Mouse (Mus musculus): Measurements from ENCODE around the gene Upp2. TPM values are rescaled to one million over a fixed set of nuclear protein-coding genes. Genes with fewer than 3 reads are reported as not detected.

The Upp2 gene
- polyA plus RNA-seq, 1 experiment from 2014 or later = 5.9 TPM

DNA sequence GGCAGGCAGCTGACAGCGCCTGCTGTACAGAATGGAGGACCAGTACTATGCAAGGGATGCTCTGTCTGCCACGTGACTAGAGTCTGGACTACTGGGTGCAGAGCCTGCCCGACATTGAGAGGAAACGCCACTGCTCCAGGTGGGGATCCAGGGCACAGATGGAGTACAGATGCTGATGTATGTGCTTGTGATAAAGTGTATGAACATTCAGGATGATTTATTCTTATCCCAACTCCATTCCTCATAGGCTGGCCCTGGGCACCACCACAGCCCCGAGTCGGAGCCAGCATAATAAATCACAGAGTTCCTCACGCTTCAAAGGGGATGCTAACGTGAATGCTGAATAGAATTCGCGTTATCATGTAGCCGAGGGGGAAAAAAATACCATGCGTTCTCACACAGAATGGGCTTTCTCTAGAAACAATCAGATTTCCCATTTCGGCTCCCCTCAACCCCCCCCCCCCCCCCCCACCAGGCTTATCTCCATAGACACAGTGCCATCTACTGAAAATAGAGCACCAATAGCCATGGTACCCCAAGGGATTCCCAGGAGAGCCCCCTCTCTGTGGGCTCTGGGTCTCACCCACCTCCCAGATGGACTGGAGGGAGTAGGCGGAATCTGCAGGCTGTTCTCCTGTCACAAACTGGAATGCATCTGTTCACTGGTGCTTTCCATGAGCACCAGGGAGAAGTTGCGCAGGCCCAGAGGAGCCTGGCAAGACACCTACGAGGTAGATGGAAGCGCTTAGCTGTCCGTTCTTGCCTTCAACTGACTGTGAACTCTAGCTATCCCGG lies 74.9 kb downstream of the Upp2 start:
- no peak for ATAC-seq (ENCODE audit: low FRiP score, low TSS enrichment)
- Histone ChIP-seq H3K9ac (ENCODE audit: low read depth, low read length) (no peak overlapping the region), H3K4me1 (ENCODE audit: control insufficient read depth, insufficient read depth, low read length) (no peaks in the 10 kb centered on the region), H3K9me3 (ENCODE audit: control insufficient read depth, low read length) (no peaks in the 10 kb centered on the region), H3K36me3 (ENCODE audit: control insufficient read depth, insufficient read depth, low read length) (no peaks in the 10 kb centered on the region), H3K4me3 (ENCODE audit: low read length) (no peak overlapping the region), H3K4me2 (replicated peaks; ENCODE audit: low read depth, low read length) (no peak overlapping the region), H3K27me3 (ENCODE audit: control insufficient read depth, insufficient read depth, low read length) (no peaks in the 10 kb centered on the region), H3K27ac (ENCODE audit: low read depth, low read length) (no peak overlapping the region)
- 72% methylated on average over 19 of the region's 19 CpGs for WGBS

DNA sequence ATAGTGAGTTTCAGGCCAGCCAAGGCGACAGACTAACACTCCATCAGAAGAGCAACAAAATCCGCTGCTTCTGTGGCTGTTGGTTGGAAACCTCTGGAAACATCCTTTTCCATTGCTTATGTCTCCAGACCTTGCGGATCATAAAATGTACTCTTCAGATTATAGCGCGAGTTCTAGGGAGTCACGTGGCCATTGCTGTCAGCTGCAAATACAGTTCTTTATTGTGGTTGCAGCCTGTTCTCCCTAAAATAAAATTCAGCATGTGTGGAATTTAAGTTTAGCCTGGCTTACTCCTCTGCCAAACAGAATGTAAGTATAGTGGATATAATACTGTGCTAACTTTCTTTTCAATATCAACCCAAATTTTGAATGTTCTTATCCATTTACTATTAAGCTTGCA lies 78.6 kb downstream of the Upp2 start:
- no peak overlapping the region for H3K4me2 ChIP-seq (replicated peaks; ENCODE audit: low read depth, low read length)
- H3K36me3 ChIP-seq (ENCODE audit: control insufficient read depth, insufficient read depth, low read length) = no peaks in the 10 kb centered on the region
- H3K9me3 ChIP-seq (ENCODE audit: control insufficient read depth, low read length) = no peaks in the 10 kb centered on the region
- no peaks in the 10 kb centered on the region for H3K4me1 ChIP-seq (ENCODE audit: control insufficient read depth, insufficient read depth, low read length)
- 96% methylated on average over 6 of the region's 6 CpGs for WGBS
- no peak overlapping the region for H3K4me3 ChIP-seq (ENCODE audit: low read length)
- no peak overlapping the region for H3K9ac ChIP-seq (ENCODE audit: low read depth, low read length)
- H3K27ac ChIP-seq (ENCODE audit: low read depth, low read length) = no peak overlapping the region
- ATAC-seq (ENCODE audit: low FRiP score, low TSS enrichment) = no peak
- H3K27me3 ChIP-seq (ENCODE audit: control insufficient read depth, insufficient read depth, low read length) = no peaks in the 10 kb centered on the region

DNA sequence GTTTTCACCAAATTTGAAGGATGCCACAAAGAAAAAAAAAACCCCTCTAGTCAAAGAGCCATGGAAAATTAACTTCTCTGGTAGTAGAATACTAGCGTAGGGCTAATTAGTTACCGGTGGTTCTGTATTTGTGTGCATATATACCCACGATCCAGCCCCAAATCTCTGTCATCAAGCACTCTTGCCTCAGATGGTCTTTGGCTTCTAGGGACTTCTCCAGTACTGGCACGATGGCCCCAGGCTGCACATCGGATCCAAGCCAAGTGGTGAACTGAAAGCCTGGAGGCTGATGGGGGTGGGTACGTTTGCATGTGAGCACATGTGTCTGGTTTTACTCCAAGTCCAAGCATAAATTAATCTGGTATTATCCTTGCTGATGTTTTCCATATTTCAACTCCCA lies 88.1 kb downstream of the Upp2 start:
- Histone ChIP-seq H3K36me3 (ENCODE audit: control insufficient read depth, insufficient read depth, low read length) (no peaks in the 10 kb centered on the region), H3K4me2 (replicated peaks; ENCODE audit: low read depth, low read length) (no peak overlapping the region), H3K9ac (ENCODE audit: low read depth, low read length) (no peak overlapping the region), H3K9me3 (ENCODE audit: control insufficient read depth, low read length) (no peaks in the 10 kb centered on the region), H3K4me3 (ENCODE audit: low read length) (no peak overlapping the region), H3K27ac (ENCODE audit: low read depth, low read length) (no peak overlapping the region), H3K27me3 (ENCODE audit: control insufficient read depth, insufficient read depth, low read length) (no peaks in the 10 kb centered on the region), H3K4me1 (ENCODE audit: control insufficient read depth, insufficient read depth, low read length) (no peaks in the 10 kb centered on the region)
- ATAC-seq (ENCODE audit: low FRiP score, low TSS enrichment) = no peak
- WGBS = 90% methylated on average over 6 of the region's 6 CpGs

DNA sequence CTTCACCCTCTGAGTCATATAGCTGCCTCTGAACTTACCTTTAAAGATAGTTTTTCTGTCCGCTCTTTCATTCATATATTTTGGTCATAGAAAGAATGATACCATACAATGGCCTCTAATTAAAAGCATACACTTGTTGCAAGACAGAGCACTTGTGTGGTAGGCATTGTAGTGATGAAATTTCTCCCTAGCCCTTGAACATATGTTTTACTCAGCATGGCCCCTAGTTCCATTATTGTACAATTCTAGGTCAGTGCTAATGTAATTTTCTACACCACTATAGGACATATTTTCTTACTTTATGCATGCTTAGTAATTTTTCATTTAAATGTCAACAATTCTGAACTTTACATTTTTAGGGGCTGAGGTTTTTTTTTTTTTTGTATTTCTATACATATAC lies 89.9 kb downstream of the Upp2 start:
- no peaks in the 10 kb centered on the region for H3K4me1 ChIP-seq (ENCODE audit: control insufficient read depth, insufficient read depth, low read length)
- no peak overlapping the region for H3K9ac ChIP-seq (ENCODE audit: low read depth, low read length)
- ATAC-seq (ENCODE audit: low FRiP score, low TSS enrichment) = no peak
- H3K27ac ChIP-seq (ENCODE audit: low read depth, low read length) = no peak overlapping the region
- no peaks in the 10 kb centered on the region for H3K27me3 ChIP-seq (ENCODE audit: control insufficient read depth, insufficient read depth, low read length)
- WGBS = 97% methylated on average over 1 of the region's 1 CpGs
- H3K4me2 ChIP-seq (replicated peaks; ENCODE audit: low read depth, low read length) = no peak overlapping the region
- no peaks in the 10 kb centered on the region for H3K9me3 ChIP-seq (ENCODE audit: control insufficient read depth, low read length)
- no peaks in the 10 kb centered on the region for H3K36me3 ChIP-seq (ENCODE audit: control insufficient read depth, insufficient read depth, low read length)
- H3K4me3 ChIP-seq (ENCODE audit: low read length) = no peak overlapping the region

DNA sequence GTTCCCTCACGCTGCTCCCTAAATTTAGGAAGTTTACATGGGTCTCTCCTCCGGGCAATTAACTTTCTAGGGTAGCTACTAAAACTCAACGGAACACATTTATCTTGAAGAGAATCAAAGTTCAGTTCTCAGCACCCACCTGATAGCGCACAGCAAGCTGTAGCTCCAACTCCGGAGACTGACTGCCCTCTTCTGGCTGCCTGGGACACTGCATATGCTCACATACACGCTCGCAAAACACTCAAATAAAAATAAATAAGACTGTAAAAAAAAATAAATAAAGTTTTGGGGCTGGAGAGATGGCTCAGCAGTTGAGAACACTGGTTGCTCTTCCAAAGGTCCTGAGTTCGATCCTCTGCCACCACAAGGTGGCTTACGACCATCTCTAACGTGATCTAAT lies 90.8 kb downstream of the Upp2 start:
- H3K36me3 ChIP-seq (ENCODE audit: control insufficient read depth, insufficient read depth, low read length) = no peaks in the 10 kb centered on the region
- no peak overlapping the region for H3K4me3 ChIP-seq (ENCODE audit: low read length)
- no peaks in the 10 kb centered on the region for H3K27me3 ChIP-seq (ENCODE audit: control insufficient read depth, insufficient read depth, low read length)
- ATAC-seq (ENCODE audit: low FRiP score, low TSS enrichment) = no peak
- no peak overlapping the region for H3K4me2 ChIP-seq (replicated peaks; ENCODE audit: low read depth, low read length)
- no peaks in the 10 kb centered on the region for H3K4me1 ChIP-seq (ENCODE audit: control insufficient read depth, insufficient read depth, low read length)
- 93% methylated on average over 10 of the region's 10 CpGs for WGBS
- H3K9ac ChIP-seq (ENCODE audit: low read depth, low read length) = no peak overlapping the region
- H3K9me3 ChIP-seq (ENCODE audit: control insufficient read depth, low read length) = no peaks in the 10 kb centered on the region
- H3K27ac ChIP-seq (ENCODE audit: low read depth, low read length) = no peak overlapping the region

GRCm38 (mm10) chr2:58660591-58660990 lies 93.5 kb downstream of the Upp2 start:
- H3K36me3 ChIP-seq (ENCODE audit: control insufficient read depth, insufficient read depth, low read length) = no peaks in the 10 kb centered on the region
- H3K27me3 ChIP-seq (ENCODE audit: control insufficient read depth, insufficient read depth, low read length) = no peaks in the 10 kb centered on the region
- H3K4me2 ChIP-seq (replicated peaks; ENCODE audit: low read depth, low read length) = no peak overlapping the region
- no peak overlapping the region for H3K27ac ChIP-seq (ENCODE audit: low read depth, low read length)
- H3K9ac ChIP-seq (ENCODE audit: low read depth, low read length) = no peak overlapping the region
- no peak for ATAC-seq (ENCODE audit: low FRiP score, low TSS enrichment)
- whole genome bisulfite sequencing = 69% methylated on average over 13 of the region's 13 CpGs
- H3K9me3 ChIP-seq (ENCODE audit: control insufficient read depth, low read length) = no peaks in the 10 kb centered on the region
- no peak overlapping the region for H3K4me3 ChIP-seq (ENCODE audit: low read length)
- no peaks in the 10 kb centered on the region for H3K4me1 ChIP-seq (ENCODE audit: control insufficient read depth, insufficient read depth, low read length)

- Histone ChIP-seq H3K4me1 (ENCODE audit: control insufficient read depth, insufficient read depth, low read length) (no peaks in the 10 kb centered on the region), H3K27me3 (ENCODE audit: control insufficient read depth, insufficient read depth, low read length) (no peaks in the 10 kb centered on the region), H3K9ac (ENCODE audit: low read depth, low read length) (no peak overlapping the region), H3K27ac (ENCODE audit: low read depth, low read length) (no peak overlapping the region), H3K4me3 (ENCODE audit: low read length) (no peak overlapping the region), H3K4me2 (replicated peaks; ENCODE audit: low read depth, low read length) (no peak overlapping the region), H3K9me3 (ENCODE audit: control insufficient read depth, low read length) (no peaks in the 10 kb centered on the region), H3K36me3 (ENCODE audit: control insufficient read depth, insufficient read depth, low read length) (no peaks in the 10 kb centered on the region)
- ATAC-seq (ENCODE audit: low FRiP score, low TSS enrichment) = no peak
- 79% methylated on average over 5 of the region's 5 CpGs for WGBS
These were observed 94.0 kb downstream of the Upp2 start for GRCm38 (mm10) chr2:58661116-58661515.

- Histone ChIP-seq H3K27ac (ENCODE audit: low read depth, low read length) (no peak overlapping the region), H3K9ac (ENCODE audit: low read depth, low read length) (no peak overlapping the region), H3K36me3 (ENCODE audit: control insufficient read depth, insufficient read depth, low read length) (no peaks in the 10 kb centered on the region), H3K4me2 (replicated peaks; ENCODE audit: low read depth, low read length) (no peak overlapping the region), H3K4me3 (ENCODE audit: low read length) (no peak overlapping the region), H3K4me1 (ENCODE audit: control insufficient read depth, insufficient read depth, low read length) (no peaks in the 10 kb centered on the region), H3K9me3 (ENCODE audit: control insufficient read depth, low read length) (no peaks in the 10 kb centered on the region), H3K27me3 (ENCODE audit: control insufficient read depth, insufficient read depth, low read length) (no peaks in the 10 kb centered on the region)
- no peak for ATAC-seq (ENCODE audit: low FRiP score, low TSS enrichment)
- 88% methylated on average over 9 of the region's 9 CpGs for WGBS
These were observed 95.6 kb downstream of the Upp2 start for GRCm38 (mm10) chr2:58662661-58663060.

DNA sequence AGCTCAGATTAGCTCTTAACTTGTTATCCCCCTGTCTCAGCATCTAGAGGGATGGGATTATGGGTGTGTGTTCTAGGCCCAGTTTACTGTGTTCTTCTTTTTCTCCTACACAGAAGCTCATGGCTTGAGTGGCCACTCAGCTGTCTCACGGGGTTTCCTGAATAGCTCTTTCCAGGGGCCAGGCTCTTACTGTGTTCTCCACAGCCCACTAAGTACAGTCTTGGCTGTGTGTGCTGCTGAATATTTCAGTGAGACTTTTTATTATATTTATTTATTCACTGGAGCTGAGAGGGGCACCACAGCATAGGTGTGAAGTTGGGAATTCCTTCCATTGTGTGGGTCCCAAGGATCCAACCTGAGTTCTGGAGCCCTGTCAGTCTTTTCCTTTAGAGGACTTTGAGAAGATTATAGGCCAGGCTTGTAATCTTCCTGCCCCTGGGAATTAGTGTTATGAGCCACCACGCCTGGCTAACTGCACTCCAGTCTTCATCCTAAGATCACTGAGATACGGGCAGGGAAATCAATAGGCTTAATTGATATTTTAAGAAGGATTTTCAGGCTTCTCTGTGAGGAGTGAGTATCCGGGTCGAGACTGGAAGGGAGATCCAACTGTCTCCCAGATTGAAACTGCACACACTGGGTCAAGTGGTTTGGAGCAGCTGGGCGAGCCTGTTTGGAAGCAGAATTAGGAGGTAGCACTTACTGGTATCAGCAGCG lies 96.5 kb downstream of the Upp2 start:
- Histone ChIP-seq H3K4me1 (ENCODE audit: control insufficient read depth, insufficient read depth, low read length) (no peaks in the 10 kb centered on the region), H3K9ac (ENCODE audit: low read depth, low read length) (no peak overlapping the region), H3K27ac (ENCODE audit: low read depth, low read length) (no peak overlapping the region), H3K27me3 (ENCODE audit: control insufficient read depth, insufficient read depth, low read length) (no peaks in the 10 kb centered on the region), H3K36me3 (ENCODE audit: control insufficient read depth, insufficient read depth, low read length) (no peaks in the 10 kb centered on the region), H3K4me2 (replicated peaks; ENCODE audit: low read depth, low read length) (no peak overlapping the region), H3K9me3 (ENCODE audit: control insufficient read depth, low read length) (no peaks in the 10 kb centered on the region), H3K4me3 (ENCODE audit: low read length) (no peak overlapping the region)
- ATAC-seq (ENCODE audit: low FRiP score, low TSS enrichment) = no peak
- WGBS = 83% methylated on average over 7 of the region's 7 CpGs
